Mouse (Mus musculus) bone marrow, adult 2 months (tissue): ENCODE measurements at regions not wholly inside any gene's neighbourhood (a gene's known extent, or its start where the extent isn't known, plus 50 kb on each side); places are given as distances from the start of the nearest gene placed in this dataset.

Experiments
- H3K27ac ChIP-seq: fragments of 200-500 bp; 2 replicates; pipeline ENCODE4 v1.5.1; 2012; ENCODE audit warnings: low read depth, mild to moderate bottlenecking, control low read depth, inconsistent platforms, low read length; ENCODE audit not compliant: control insufficient read depth, poor library complexity, insufficient read depth
- H3K4me1 ChIP-seq: fragments of 200-500 bp; 2 replicates; pipeline ENCODE4 v1.6.1; 2011; ENCODE audit warnings: low read length; ENCODE audit not compliant: control insufficient read depth, insufficient read depth
- H3K4me3 ChIP-seq: fragments of 200-500 bp; replicated peaks from 2 replicates; pipeline ENCODE3; 2011; ENCODE audit warnings: mild to moderate bottlenecking, low read depth, low read length, control low read depth; ENCODE audit not compliant: control insufficient read depth
- CTCF ChIP-seq: fragments of 200-500 bp; IDR thresholded peaks from 2 replicates; pipeline ENCODE4 v1.5.1; 2011; ENCODE audit warnings: low read length, control low read depth; ENCODE audit not compliant: control insufficient read depth, insufficient read depth
- POLR2A ChIP-seq: fragments of 200-500 bp; IDR thresholded peaks from 2 replicates; pipeline ENCODE4 v1.6.1; 2011; ENCODE audit warnings: low read depth, mild to moderate bottlenecking, control low read depth, low read length, borderline replicate concordance; ENCODE audit not compliant: control insufficient read depth
- WGBS: fragments of 180-500 bp; shearing (Covaris S2); methylation state at CpG from one replicate; pipeline ENCODE4 v1.1.7; 2018; 5-methylcytosine and 5-hydroxymethylcytosine counted together

GRCm38 (mm10) chr7:125354956-125355355 lies 89.5 kb upstream of the Kdm8 start:
- 75% methylated on average over 10 of the region's 10 CpGs for WGBS
- no peaks in the 10 kb centered on the region for H3K4me1 ChIP-seq
- H3K4me3 ChIP-seq = no peak overlapping the region
- TF ChIP-seq CTCF (no peak), POLR2A (no peak)
- no peak overlapping the region for H3K27ac ChIP-seq

- 76% methylated on average over 4 of the region's 4 CpGs for WGBS
- TF ChIP-seq POLR2A = no peak
- TF ChIP-seq CTCF = no peak
- Histone ChIP-seq H3K4me3 (no peak overlapping the region), H3K27ac (no peak overlapping the region), H3K4me1 (no peaks in the 10 kb centered on the region)
Measured at GRCm38 (mm10) chr7:125358016-125358415, 86.5 kb upstream of the Kdm8 start.

GRCm38 (mm10) chr7:125383021-125383420 lies 61.5 kb upstream of the Kdm8 start:
- Histone ChIP-seq H3K27ac (no peak overlapping the region), H3K4me3 (no peak overlapping the region), H3K4me1 (no peaks in the 10 kb centered on the region)
- TF ChIP-seq CTCF (no peak), POLR2A (no peak)
- WGBS = 58% methylated on average over 2 of the region's 2 CpGs

GRCm38 (mm10) chr7:125384171-125384570 lies 60.3 kb upstream of the Kdm8 start:
- no peaks in the 10 kb centered on the region for H3K4me1 ChIP-seq
- WGBS = 82% methylated on average over 4 of the region's 4 CpGs
- TF ChIP-seq CTCF (no peak), POLR2A (no peak)
- H3K27ac ChIP-seq = no peak overlapping the region
- H3K4me3 ChIP-seq = no peak overlapping the region

GRCm38 (mm10) chr7:125392536-125392935 lies 51.9 kb upstream of the Kdm8 start:
- H3K4me3 ChIP-seq = no peak overlapping the region
- H3K27ac ChIP-seq = no peak overlapping the region
- TF ChIP-seq CTCF (no peak), POLR2A (no peak)
- H3K4me1 ChIP-seq = no peaks in the 10 kb centered on the region
- 46% methylated on average over 3 of the region's 3 CpGs for WGBS

- no peak for TF ChIP-seq CTCF
- TF ChIP-seq POLR2A = no peak
- Histone ChIP-seq H3K4me1 (no peaks in the 10 kb centered on the region), H3K27ac (no peak overlapping the region), H3K4me3 (no peak overlapping the region)
- 3% methylated on average over 16 of the region's 16 CpGs for WGBS
Measured at GRCm38 (mm10) chr7:125393228-125393627, 51.2 kb upstream of the Kdm8 start.

- TF ChIP-seq POLR2A (no peak), CTCF (peak; percentile 93)
- 4% methylated on average over 33 of the region's 33 CpGs for WGBS
- no peak overlapping the region for H3K4me3 ChIP-seq
- no peak overlapping the region for H3K27ac ChIP-seq
- no peaks in the 10 kb centered on the region for H3K4me1 ChIP-seq
Measured at GRCm38 (mm10) chr7:125393654-125394346, 50.7 kb upstream of the Kdm8 start.
